Mouse (Mus musculus) gastrocnemius, adult 2 months (tissue): ENCODE results near the gene Fmnl2. TPM values are rescaled to one million over a fixed set of nuclear protein-coding genes. Genes with fewer than 3 reads are reported as not detected.

Experiments used
- DNase-seq: peaks from one replicate; pipeline ENCODE4 v3.0.0; 2022
- H3K27ac ChIP-seq: fragments of 200-600 bp; 2 replicates; pipeline ENCODE4 v1.8.1; 2022; ENCODE audit warnings: mild to moderate bottlenecking
- H3K4me3 ChIP-seq: fragments of 200-600 bp; 2 replicates; pipeline ENCODE4 v1.8.1; 2022; ENCODE audit warnings: mild to moderate bottlenecking, moderate library complexity
- CTCF ChIP-seq: fragments of 200-600 bp; IDR thresholded peaks from 2 replicates; pipeline ENCODE4 v1.8.1; 2022; ENCODE audit warnings: antibody characterized with exemption, mild to moderate bottlenecking, moderate library complexity
- intact Hi-C: fragments of 180-260 bp; cut with DNase I; formaldehyde crosslinking; loops from one replicate; pipeline ENCODE4 v1.15.1; 2025
- total RNA-seq, 2 experiments: library from RNA; stranded (reverse); gene quantifications; 2 replicates each; pipeline ENCODE4 v1.2.3; 2021

Gene Fmnl2
- total RNA-seq, 2 experiments from 2014 or later: 6.0 to 7.0 TPM

GRCm38 (mm10) chr2:52930106-52930868, 72.6 kb downstream of the Fmnl2 start:
- H3K4me3 ChIP-seq: no peak overlapping the region
- intact Hi-C loops: no loop called here
- H3K27ac ChIP-seq: peak overlapping the region; percentile 61
- no peak for TF ChIP-seq CTCF
- DNase-seq: peak; percentile 65

- DNase-seq: no peak
- intact Hi-C loops: no loop called here
- H3K27ac ChIP-seq: no peak overlapping the region; the same call in 1 of the 2 replicates
- no peak overlapping the region for H3K4me3 ChIP-seq
- no peak for TF ChIP-seq CTCF
Observed at GRCm38 (mm10) chr2:52931315-52931714, 73.7 kb downstream of the Fmnl2 start.

DNA sequence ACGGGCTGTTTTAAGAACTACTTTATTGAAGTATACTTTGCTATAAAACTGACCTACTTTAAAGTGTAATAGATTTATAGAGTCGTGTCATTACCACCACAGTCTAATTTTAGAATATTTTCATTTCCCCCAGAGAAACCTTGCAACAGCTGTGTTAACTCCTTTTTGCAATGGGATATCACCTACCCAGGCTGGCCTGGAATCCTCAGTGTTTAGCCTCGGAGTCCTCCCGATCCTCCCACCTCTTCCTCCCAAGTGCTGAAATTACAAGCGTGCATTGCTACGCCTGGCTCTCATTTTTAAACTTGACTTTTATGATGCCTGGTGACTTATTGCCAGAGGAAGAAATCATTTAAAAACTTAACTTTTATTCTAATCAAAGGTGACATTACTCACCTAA, 78.2 kb downstream of the Fmnl2 start:
- no peak for TF ChIP-seq CTCF
- Histone ChIP-seq H3K4me3 (no peak overlapping the region), H3K27ac (peak overlapping the region; percentile 84)
- peak; percentile 53 for DNase-seq
- intact Hi-C loops: loop anchor here (5.0 kb wide), 1 partner anchor 39 kb away; no protein-coding TSS in a partner anchor

GRCm38 (mm10) chr2:52938351-52939074, 80.9 kb downstream of the Fmnl2 start:
- intact Hi-C loops: loop anchor here (5.0 kb wide), 1 partner anchor 41 kb away; no protein-coding TSS in a partner anchor
- Histone ChIP-seq H3K4me3 (peak overlapping the region; percentile 5; the same call in 1 of the 2 replicates), H3K27ac (peak overlapping the region; percentile 84)
- no peak for DNase-seq
- TF ChIP-seq CTCF: no peak

DNA sequence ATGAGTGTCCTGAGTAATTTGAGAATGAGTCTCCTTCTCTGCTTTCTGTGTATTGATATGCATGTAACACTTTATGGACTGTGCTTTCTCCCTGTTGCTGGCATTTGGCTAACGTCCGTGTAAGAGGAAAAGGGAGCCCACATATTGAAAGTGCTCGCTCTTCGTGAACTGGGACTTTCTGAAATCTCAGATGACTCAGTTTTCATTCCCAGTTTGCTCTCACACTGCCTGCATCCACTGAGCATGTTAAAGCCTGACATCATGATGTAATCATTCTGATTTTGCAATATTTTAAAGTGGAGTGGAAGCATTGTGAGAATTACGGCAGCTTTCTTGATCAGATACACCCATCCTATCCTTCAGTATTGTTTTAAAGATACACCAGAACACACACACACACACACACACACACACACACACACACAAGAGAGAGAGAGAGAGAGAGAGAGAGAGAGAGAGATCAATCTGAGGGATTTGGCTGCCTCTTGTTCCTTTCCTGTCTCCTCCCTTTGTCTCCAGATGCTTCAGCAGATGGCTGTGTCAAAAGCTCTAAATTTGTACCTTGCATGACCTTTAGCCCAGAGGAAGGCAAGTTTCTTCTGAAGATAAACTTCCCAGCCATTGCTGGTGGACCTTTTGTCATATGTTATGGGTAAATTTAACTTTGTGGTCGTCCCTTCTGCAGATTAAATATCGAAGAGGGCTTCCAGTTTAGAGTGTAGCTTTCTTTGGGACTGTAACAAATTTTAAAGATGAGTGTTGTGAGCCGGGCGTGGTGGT, 86.2 kb downstream of the Fmnl2 start:
- no peak for TF ChIP-seq CTCF
- Histone ChIP-seq H3K27ac (peak overlapping the region; percentile 58), H3K4me3 (peak overlapping the region; percentile 50)
- DNase-seq: no peak
- intact Hi-C loops: no loop called here

DNA sequence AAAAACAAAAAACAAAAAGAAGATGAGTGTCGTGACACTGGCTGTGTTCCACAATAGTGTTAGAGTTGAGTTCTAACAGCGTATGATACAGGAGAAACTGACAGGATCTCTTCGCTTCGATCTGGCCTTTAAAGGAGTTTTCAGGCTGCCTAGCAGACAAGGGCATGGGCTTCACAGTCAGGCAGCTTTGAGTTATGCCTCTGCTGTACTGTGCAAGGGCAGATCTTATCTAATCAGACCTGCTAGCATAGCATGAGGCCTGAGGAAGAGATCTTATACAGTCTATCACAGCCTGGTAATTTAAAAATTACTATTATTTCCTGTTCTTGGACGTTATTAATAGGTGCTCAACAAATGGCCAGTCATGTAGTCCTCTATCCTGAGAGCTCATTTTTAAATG, 86.9 kb downstream of the Fmnl2 start:
- intact Hi-C loops: no loop called here
- no peak for TF ChIP-seq CTCF
- Histone ChIP-seq H3K4me3 (no peak overlapping the region), H3K27ac (peak overlapping the region; percentile 58)
- no peak for DNase-seq

DNA sequence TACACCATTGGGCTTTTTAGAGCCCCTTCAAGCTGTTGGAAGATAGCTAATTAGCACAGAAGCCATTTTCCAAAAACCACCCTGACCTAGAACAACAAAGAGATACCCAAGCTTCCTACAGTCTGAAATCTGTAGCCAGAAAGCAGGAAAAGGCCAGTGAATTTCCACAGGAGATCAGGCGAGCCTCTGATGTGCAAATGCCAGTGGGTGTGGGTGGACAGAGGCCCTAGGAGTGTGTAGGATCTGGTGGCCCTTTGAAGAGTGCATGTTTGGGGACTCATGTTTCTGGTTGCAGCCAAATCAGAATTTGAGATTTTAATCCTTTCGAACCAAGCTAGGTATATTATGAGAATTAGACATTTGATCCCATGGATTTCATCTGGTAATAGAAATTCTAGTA, 88.4 kb downstream of the Fmnl2 start:
- peak overlapping the region; percentile 70 for H3K27ac ChIP-seq
- intact Hi-C loops: no loop called here
- TF ChIP-seq CTCF: no peak
- H3K4me3 ChIP-seq: no peak overlapping the region
- DNase-seq: no peak

- intact Hi-C loops: no loop called here
- Histone ChIP-seq H3K27ac (peak overlapping the region; percentile 70), H3K4me3 (no peak overlapping the region)
- no peak for DNase-seq
- TF ChIP-seq CTCF: no peak
Observed at GRCm38 (mm10) chr2:52946524-52947186, 89.0 kb downstream of the Fmnl2 start.

DNA sequence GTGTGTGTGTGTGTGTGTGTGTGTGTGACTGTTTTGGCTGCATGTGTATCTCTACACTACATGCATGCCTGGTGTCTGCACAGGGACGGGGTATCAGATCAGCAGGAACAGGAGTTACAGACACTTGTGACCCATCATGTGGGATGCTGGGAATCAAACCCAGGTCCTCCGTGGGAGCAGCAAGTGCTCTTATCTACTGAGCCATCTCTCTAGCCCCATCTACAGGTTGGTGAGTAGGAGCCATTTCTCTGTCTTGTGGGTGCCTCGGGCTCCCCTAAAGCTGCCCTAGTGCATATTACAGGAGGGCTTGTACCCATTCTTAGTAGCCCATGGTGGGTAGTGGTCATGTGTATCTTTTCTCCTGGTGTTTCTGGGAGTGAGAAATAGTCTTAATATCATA, 90.7 kb downstream of the Fmnl2 start:
- no peak for DNase-seq
- intact Hi-C loops: no loop called here
- no peak for TF ChIP-seq CTCF
- Histone ChIP-seq H3K4me3 (no peak overlapping the region), H3K27ac (no peak overlapping the region)

- H3K27ac ChIP-seq: no peak overlapping the region; the same call in 1 of the 2 replicates
- no peak overlapping the region for H3K4me3 ChIP-seq
- intact Hi-C loops: no loop called here
- peak; percentile 40 for TF ChIP-seq CTCF
- DNase-seq: no peak
Observed at GRCm38 (mm10) chr2:52949556-52949955, 91.9 kb downstream of the Fmnl2 start.

GRCm38 (mm10) chr2:52950226-52950625, 92.6 kb downstream of the Fmnl2 start:
- intact Hi-C loops: no loop called here
- Histone ChIP-seq H3K27ac (peak overlapping the region; percentile 68), H3K4me3 (no peak overlapping the region)
- no peak for TF ChIP-seq CTCF
- DNase-seq: no peak

GRCm38 (mm10) chr2:52952202-52952730, 94.6 kb downstream of the Fmnl2 start:
- DNase-seq: no peak
- intact Hi-C loops: no loop called here
- no peak for TF ChIP-seq CTCF
- H3K27ac ChIP-seq: 0 out of 2 replicates have a peak overlapping the region, but pooled peaks have one; percentile 28
- no peak overlapping the region for H3K4me3 ChIP-seq
